Mouse (Mus musculus) megakaryocyte, adult 5-6 weeks (primary cell): ENCODE data around the gene Ccl27a. TPM values are rescaled to one million over a fixed set of nuclear protein-coding genes. Genes with fewer than 3 reads are reported as not detected.

ENCODE experiments used
- ATAC-seq: 2 replicates; pipeline ENCODE4 v1.8.0; 2016; ENCODE audit warnings: mild to moderate bottlenecking, inconsistent platforms; ENCODE audit not compliant: poor library complexity, severe bottlenecking
- total RNA-seq, 2 experiments: library from RNA; stranded (forward) in 1 of 2; stranded (reverse) in 1 of 2; fragments of 153-499, 151-499 nt in 1 of 2; fragments of 221-1000, 200-1000 nt in 1 of 2; gene quantifications; 2 replicates each; pipeline versions ENCODE4 v1.2.3 to v1.2.4; 2015 to 2017

Gene Ccl27a
- total RNA-seq, 2 experiments from 2014 or later, result 4.4 to 7.1 TPM

- ATAC-seq, result peak; percentile 82
These were observed 18.4 kb downstream of the Ccl27a start, which contains the start of gene Sigmar1 for GRCm38 (mm10) chr4:41755338-41756305. Sigmar1 (minus strand) TSS chr4:41756157.

GRCm38 (mm10) chr4:41754797-41755337 lies 19.2 kb downstream of the Ccl27a start, which contains the start of gene Galt:
Galt (plus strand) TSS chr4:41755228.
- peak; percentile 50 for ATAC-seq

- no peak for ATAC-seq
These were observed 29.0 kb downstream of the Ccl27a start for GRCm38 (mm10) chr4:41745021-41745420.

GRCm38 (mm10) chr4:41744131-41744530 lies 29.9 kb downstream of the Ccl27a start:
- ATAC-seq, result no peak

- peak; percentile 86 for ATAC-seq
These were observed 32.9 kb downstream of the Ccl27a start for GRCm38 (mm10) chr4:41741158-41741560.

GRCm38 (mm10) chr4:41740380-41741157 lies 33.5 kb downstream of the Ccl27a start:
- peak; percentile 71 for ATAC-seq

GRCm38 (mm10) chr4:41739260-41739659 lies 34.8 kb downstream of the Ccl27a start:
- ATAC-seq, result no peak

- ATAC-seq, result no peak
These were observed 35.8 kb downstream of the Ccl27a start for GRCm38 (mm10) chr4:41738256-41738603.

GRCm38 (mm10) chr4:41737602-41738255 lies 36.3 kb downstream of the Ccl27a start:
- peak; percentile 44 for ATAC-seq

- peak; percentile 24; the same call in 1 of the 2 replicates for ATAC-seq
These were observed 42.8 kb downstream of the Ccl27a start, which contains the start of gene Arid3c for GRCm38 (mm10) chr4:41731052-41731765. Arid3c (minus strand) TSS chr4:41731142.

- ATAC-seq, result no peak
These were observed 47.0 kb downstream of the Ccl27a start for GRCm38 (mm10) chr4:41726826-41727621.

GRCm38 (mm10) chr4:41722918-41723351 lies 51.1 kb downstream of the Ccl27a start, which contains the start of gene Dctn3:
Dctn3 (minus strand) TSS chr4:41723170.
- peak; percentile 99 for ATAC-seq

Other genes starting within 250 kb of the Ccl27a start
- gene Fam219a, start 204.7 kb downstream of the Ccl27a start, total RNA-seq (2015), result 6.1 and 8.9 TPM in 2 replicates
- gene Fam219a, start 204.7 kb downstream of the Ccl27a start, total RNA-seq (2017), result 1.7 and 3.1 TPM in 2 replicates
- gene Dnaic1, start 204.5 kb downstream of the Ccl27a start, total RNA-seq (2015), result not detected in 2 replicates
- not detected in 2 replicates for gene Dnaic1, start 204.5 kb downstream of the Ccl27a start, total RNA-seq (2017)
- not detected in 2 replicates for gene Enho, start 133.9 kb downstream of the Ccl27a start, total RNA-seq (2015)
- gene Enho, start 133.9 kb downstream of the Ccl27a start, total RNA-seq (2017), result not detected in 2 replicates
- gene Cntfr, start 77.2 kb downstream of the Ccl27a start, total RNA-seq (2015), result not detected in 2 replicates
- not detected in 2 replicates for gene Cntfr, start 77.2 kb downstream of the Ccl27a start, total RNA-seq (2017)
- 12.9 and 13.4 TPM in 2 replicates for gene Il11ra1, start 74.3 kb downstream of the Ccl27a start, total RNA-seq (2015)
- gene Il11ra1, start 74.3 kb downstream of the Ccl27a start, total RNA-seq (2017), result 50.2 and 52.1 TPM in 2 replicates
- gene Rpp25l, start 60.7 kb downstream of the Ccl27a start, total RNA-seq (2015), result 15.8 and 18.2 TPM in 2 replicates
- gene Rpp25l, start 60.7 kb downstream of the Ccl27a start, total RNA-seq (2017), result 15.5 and 26.2 TPM in 2 replicates
- 80.5 and 92.2 TPM in 2 replicates for gene Dctn3, start 51.1 kb downstream of the Ccl27a start, total RNA-seq (2015)
- 73.5 and 100 TPM in 2 replicates for gene Dctn3, start 51.1 kb downstream of the Ccl27a start, total RNA-seq (2017)
- not detected in 2 replicates for gene Arid3c, start 43.1 kb downstream of the Ccl27a start, total RNA-seq (2015)
- not detected in 2 replicates for gene Arid3c, start 43.1 kb downstream of the Ccl27a start, total RNA-seq (2017)
- 20.4 and 21.7 TPM in 2 replicates for gene Galt, start 19.0 kb downstream of the Ccl27a start, total RNA-seq (2015)
- gene Galt, start 19.0 kb downstream of the Ccl27a start, total RNA-seq (2017), result 18.7 and 24.3 TPM in 2 replicates
- 54.5 and 70.0 TPM in 2 replicates for gene Sigmar1, start 18.1 kb downstream of the Ccl27a start, total RNA-seq (2015)
- gene Sigmar1, start 18.1 kb downstream of the Ccl27a start, total RNA-seq (2017), result 66.2 and 71.0 TPM in 2 replicates
- gene Gm21541, start 129.4 kb upstream of the Ccl27a start, total RNA-seq (2015), result not detected in 2 replicates
- not detected in 2 replicates for gene Gm21541, start 129.4 kb upstream of the Ccl27a start, total RNA-seq (2017)
- not detected in 2 replicates for gene Gm20878, start 167.3 kb upstream of the Ccl27a start, total RNA-seq (2015)
- gene Gm20878, start 167.3 kb upstream of the Ccl27a start, total RNA-seq (2017), result 0.44 TPM in 1 of 2 replicates, not detected in the other
- not detected in 2 replicates for gene Fam205a4, start 191.8 kb upstream of the Ccl27a start, total RNA-seq (2015)
- not detected in 2 replicates for gene Fam205a4, start 191.8 kb upstream of the Ccl27a start, total RNA-seq (2017)